Mouse (Mus musculus) lung, embryonic 15.5 days (tissue): ENCODE results near the gene Ripor1. TPM values are rescaled to one million over a fixed set of nuclear protein-coding genes. Genes with fewer than 3 reads are reported as not detected.
"Not testable (repeated sequence)": the region's sequence is repeated elsewhere in the genome, so short reads cannot be mapped to it uniquely, and the experiment has no call there.

ENCODE experiments used
- ATAC-seq: fragments of 200-750 bp; cut with Nextera tagmentation; 2 replicates; pipeline ENCODE4 v1.8.0; 2017; ENCODE audit warnings: moderate number of reproducible peaks, borderline replicate concordance; ENCODE audit not compliant: low FRiP score, low TSS enrichment; ENCODE audit errors: extremely low read depth
- H3K27ac ChIP-seq: fragments of 300-500 bp; sonication (generic); 2 replicates; pipeline ENCODE4 v1.5.1; 2015; ENCODE audit warnings: moderate library complexity, mild to moderate bottlenecking, inconsistent platforms
- H3K27me3 ChIP-seq: fragments of 300-500 bp; sonication (generic); 2 replicates; pipeline ENCODE4 v1.6.1; 2015; ENCODE audit warnings: inconsistent platforms
- H3K36me3 ChIP-seq: fragments of 300-500 bp; sonication (generic); 2 replicates; pipeline ENCODE4 v1.6.1; 2015; ENCODE audit warnings: inconsistent platforms
- H3K4me1 ChIP-seq: fragments of 300-500 bp; sonication (generic); 2 replicates; pipeline ENCODE4 v1.6.1; 2015; ENCODE audit warnings: inconsistent platforms
- H3K4me2 ChIP-seq: fragments of 300-500 bp; sonication (generic); 2 replicates; pipeline ENCODE4 v1.6.1; 2015; ENCODE audit warnings: inconsistent platforms, mild to moderate bottlenecking, moderate library complexity
- H3K4me3 ChIP-seq: fragments of 300-500 bp; sonication (generic); 2 replicates; pipeline ENCODE4 v1.5.1; 2015; ENCODE audit warnings: mild to moderate bottlenecking, inconsistent platforms
- H3K9ac ChIP-seq: fragments of 300-500 bp; sonication (generic); 2 replicates; pipeline ENCODE4 v1.6.1; 2015; ENCODE audit warnings: inconsistent platforms
- H3K9me3 ChIP-seq: fragments of 300-500 bp; sonication (generic); 2 replicates; pipeline ENCODE4 v1.6.1; 2016; ENCODE audit warnings: inconsistent platforms
- WGBS: fragments of 180-500 bp; shearing (Covaris S2); methylation state at CpG from one replicate; pipeline ENCODE4 v1.1.7; 2015; 5-methylcytosine and 5-hydroxymethylcytosine counted together
- polyA plus RNA-seq: library from polyadenylated mRNA; unstranded; fragments of >200 nt; fragmentation: Nextera tagmentation; extraction: Ambion mirVana; gene quantifications from 2 replicates; pipeline ENCODE4 v1.2.1, GENCODE M21; 2015

Ripor1 gene
- 30.6 and 34.1 TPM in 2 replicates for polyA plus RNA-seq

- H3K27ac ChIP-seq, result peak within 1 kb of the TSS; percentile 86
- ATAC-seq, result peak; percentile 84
- H3K27me3 ChIP-seq, result no peaks in the 10 kb centered on the region
- peak within 1 kb of the TSS; percentile 85 for H3K9ac ChIP-seq
- H3K4me2 ChIP-seq, result peak within 1 kb of the TSS; percentile 86
- H3K9me3 ChIP-seq, result no peaks in the 10 kb centered on the region
- under 1% methylated on average over 39 of the region's 42 CpGs for WGBS
- H3K36me3 ChIP-seq, result no peaks in the 10 kb centered on the region
- peak within 1 kb of the TSS; percentile 77 for H3K4me3 ChIP-seq
- peaks cover 29% of the 10 kb centered on the region for H3K4me1 ChIP-seq
These were observed at the start of gene Ripor1 for GRCm38 (mm10) chr8:105604804-105605381. Gene Ripor1 (plus strand): TSS chr8:105605255.

DNA sequence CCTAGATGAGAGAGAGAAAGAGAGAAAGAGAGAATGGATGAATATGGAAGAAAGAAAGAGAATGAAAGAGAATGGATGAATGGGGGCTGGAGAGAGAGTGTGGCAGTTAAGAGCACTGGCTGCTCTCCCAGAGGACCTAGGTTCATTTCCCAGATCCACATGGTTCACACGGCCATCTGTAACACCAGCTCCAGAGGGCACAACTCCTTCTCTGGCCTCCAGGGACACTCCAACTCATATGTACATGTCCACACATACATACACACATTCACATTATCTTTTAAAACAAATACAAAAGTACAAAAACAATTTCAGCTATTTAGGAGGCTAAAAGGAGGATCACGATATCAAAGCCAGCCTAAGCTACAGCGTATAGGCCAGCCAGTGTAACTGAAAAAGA, 42.2 kb upstream of the Ripor1 start:
- Histone ChIP-seq H3K4me3 (no peak overlapping the region), H3K36me3 (no peaks in the 10 kb centered on the region), H3K27me3 (0 out of 2 replicates have a peak, but pooled peaks cover 6% of the 10 kb centered on the region), H3K4me2 (no peak overlapping the region), H3K9me3 (no peaks in the 10 kb centered on the region), H3K4me1 (peaks cover 31% of the 10 kb centered on the region), H3K9ac (no peak overlapping the region), H3K27ac (no peak overlapping the region)
- ATAC-seq, result no peak
- 90% methylated on average over 3 of the region's 3 CpGs for WGBS

DNA sequence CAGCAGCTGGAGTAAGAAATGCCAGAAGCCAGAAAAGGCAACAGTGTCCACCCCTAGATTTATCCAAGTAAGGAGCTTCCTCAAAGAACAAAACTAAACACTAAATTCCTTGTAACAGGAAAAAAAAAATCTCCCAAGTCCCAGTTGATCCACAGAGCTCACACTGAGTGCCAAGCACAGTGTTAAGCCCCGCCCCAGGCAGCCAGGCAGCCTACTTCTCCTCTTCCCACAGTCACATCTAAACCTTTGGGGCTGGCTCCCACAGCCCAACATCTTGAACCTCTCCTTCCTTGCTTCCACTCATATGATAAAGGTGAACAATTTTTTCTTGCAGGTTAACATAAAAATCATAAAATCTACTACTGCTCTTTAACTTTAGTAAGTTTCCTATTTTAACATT, 41.2 kb upstream of the Ripor1 start:
- H3K9ac ChIP-seq, result no peak overlapping the region
- 0 out of 2 replicates have a peak, but pooled peaks cover 6% of the 10 kb centered on the region for H3K27me3 ChIP-seq
- no peaks in the 10 kb centered on the region for H3K9me3 ChIP-seq
- H3K4me2 ChIP-seq, result peak overlapping the region; percentile 1; the same call in 1 of the 2 replicates
- 70% methylated on average over 1 of the region's 1 CpGs for WGBS
- no peak for ATAC-seq
- no peak overlapping the region for H3K27ac ChIP-seq
- H3K4me1 ChIP-seq, result peaks cover 31% of the 10 kb centered on the region
- no peaks in the 10 kb centered on the region for H3K36me3 ChIP-seq
- H3K4me3 ChIP-seq, result no peak overlapping the region

DNA sequence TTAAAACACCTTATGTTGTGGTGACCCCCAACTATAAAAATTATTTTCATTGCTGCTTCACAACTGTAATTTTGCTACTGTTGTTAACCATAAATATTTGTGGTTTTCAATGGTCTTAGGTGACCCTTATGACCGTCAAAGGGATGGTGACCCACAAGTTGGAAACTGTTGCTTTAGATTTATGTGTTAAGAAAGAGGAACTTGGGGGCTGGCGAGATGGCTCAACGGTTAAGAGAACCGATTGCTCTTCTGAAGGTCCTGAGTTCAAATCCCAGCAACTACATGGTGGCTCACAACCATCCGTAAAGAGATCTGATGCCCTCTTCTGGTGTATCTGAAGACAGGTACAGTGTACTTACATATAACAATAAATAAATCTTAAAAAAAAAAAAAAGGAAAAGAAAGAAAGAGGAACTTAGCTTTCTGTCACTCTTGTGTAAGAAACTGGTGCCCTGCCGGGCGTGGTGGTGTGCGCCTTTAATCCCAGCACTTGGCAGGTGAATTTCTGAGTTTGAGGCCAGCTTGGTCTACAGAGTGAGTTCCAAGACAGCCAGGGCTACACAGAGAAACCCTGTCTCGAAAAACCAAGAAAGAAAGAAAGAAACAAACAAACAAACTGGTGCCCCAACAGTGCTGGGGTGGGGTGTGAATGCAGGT, 40.4 kb upstream of the Ripor1 start:
- Histone ChIP-seq H3K4me3 (peak overlapping the region; percentile 68), H3K9ac (peak overlapping the region; percentile 63), H3K4me2 (peak overlapping the region; percentile 81), H3K4me1 (peaks cover 31% of the 10 kb centered on the region)
- H3K36me3 ChIP-seq, H3K27me3 ChIP-seq, ATAC-seq, H3K27ac ChIP-seq, H3K9me3 ChIP-seq: not testable (repeated sequence)
- 80% methylated on average over 9 of the region's 9 CpGs for WGBS

DNA sequence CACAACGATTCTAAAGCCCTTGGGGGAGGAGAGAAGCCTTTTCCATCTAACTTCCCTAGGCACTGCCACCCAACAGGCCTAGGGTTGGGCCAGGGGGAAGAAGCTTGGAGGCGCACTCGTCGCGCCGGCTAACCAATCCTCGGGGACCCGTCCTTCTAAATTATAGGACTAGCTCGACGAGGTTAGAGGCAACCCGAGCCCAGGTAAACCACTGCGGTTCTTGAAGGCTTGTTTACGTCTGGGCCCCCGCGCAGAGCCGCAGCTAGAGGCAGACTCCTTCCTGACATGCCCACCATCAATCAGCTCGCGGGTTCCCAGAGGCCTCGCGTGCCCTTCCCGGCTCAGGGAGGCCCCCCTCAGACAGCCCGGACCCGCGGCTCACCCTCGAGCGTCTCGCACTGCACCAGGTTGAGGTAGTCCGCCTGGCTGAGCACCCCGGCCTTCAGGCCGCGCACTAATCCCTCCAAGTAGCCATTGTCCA, 39.6 kb upstream of the Ripor1 start:
- under 1% methylated on average over 31 of the region's 31 CpGs for WGBS
- Histone ChIP-seq H3K9ac (peak overlapping the region; percentile 63), H3K9me3 (no peaks in the 10 kb centered on the region), H3K4me3 (peak overlapping the region; percentile 68), H3K27me3 (0 out of 2 replicates have a peak, but pooled peaks cover 6% of the 10 kb centered on the region), H3K27ac (peak overlapping the region; percentile 38; the same call in 1 of the 2 replicates), H3K36me3 (no peaks in the 10 kb centered on the region), H3K4me1 (peaks cover 31% of the 10 kb centered on the region), H3K4me2 (peak overlapping the region; percentile 81)
- peak; percentile 66 for ATAC-seq

- H3K9me3 ChIP-seq, result no peaks in the 10 kb centered on the region
- H3K4me2 ChIP-seq, result peak within 1 kb of the TSS; percentile 81
- H3K27me3 ChIP-seq, result 0 out of 2 replicates have a peak, but pooled peaks cover 6% of the 10 kb centered on the region
- H3K4me1 ChIP-seq, result peaks cover 31% of the 10 kb centered on the region
- peak; percentile 99 for ATAC-seq
- no peaks in the 10 kb centered on the region for H3K36me3 ChIP-seq
- H3K9ac ChIP-seq, result peak within 1 kb of the TSS; percentile 63
- peak within 1 kb of the TSS; percentile 58; the same call in 1 of the 2 replicates for H3K27ac ChIP-seq
- peak within 1 kb of the TSS; percentile 68 for H3K4me3 ChIP-seq
- WGBS, result 2% methylated on average over 53 of the region's 53 CpGs
These were observed 38.9 kb upstream of the Ripor1 start, which contains the start of gene Atp6v0d1 for GRCm38 (mm10) chr8:105565952-105566702. Gene Atp6v0d1 (minus strand): TSS chr8:105566047.

DNA sequence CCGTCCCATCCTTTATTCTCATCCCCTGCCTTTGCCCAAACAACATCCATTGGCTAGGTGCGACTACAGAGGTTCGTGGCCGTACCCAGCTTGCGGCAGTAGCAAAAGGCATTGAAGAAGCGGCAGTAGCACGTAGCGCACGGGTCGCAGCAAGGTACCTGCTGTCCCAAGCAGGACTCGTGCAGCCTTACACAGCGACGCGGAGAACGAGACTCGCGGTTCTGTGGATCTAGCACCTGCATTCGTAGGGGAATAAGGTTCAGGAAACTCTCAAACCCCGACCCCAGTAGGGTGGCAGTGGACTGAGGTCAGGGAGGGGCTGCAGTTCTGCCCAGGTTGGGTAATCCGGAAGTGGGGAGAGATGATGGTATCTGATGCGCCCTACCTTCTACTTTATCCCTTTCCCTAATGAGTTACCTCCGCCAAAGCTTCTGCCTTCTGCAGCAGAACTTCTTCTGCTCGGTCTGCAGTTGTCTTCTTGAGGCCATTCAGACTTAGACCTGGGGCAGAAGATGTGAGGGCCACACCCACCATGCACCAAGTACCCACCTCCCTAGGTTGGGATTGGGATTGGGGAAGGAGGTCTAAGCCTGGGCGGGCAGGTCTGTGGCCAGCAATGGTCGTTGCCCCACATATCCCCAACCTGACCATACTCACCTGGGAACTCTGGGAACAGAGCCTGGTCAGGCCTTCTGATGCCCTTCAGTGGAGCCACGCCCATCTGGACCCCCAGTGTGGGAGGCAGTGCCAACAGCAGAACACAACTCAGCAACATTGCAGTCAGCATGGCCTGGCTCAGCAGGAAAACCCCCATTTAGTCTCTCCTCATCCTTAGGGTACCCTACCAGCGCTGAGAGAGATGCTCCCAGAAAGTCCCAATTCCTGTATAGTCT, 38.1 kb upstream of the Ripor1 start:
- 22% methylated on average over 27 of the region's 27 CpGs for WGBS
- H3K9me3 ChIP-seq, result no peaks in the 10 kb centered on the region
- H3K4me1 ChIP-seq, result peaks cover 31% of the 10 kb centered on the region
- ATAC-seq, result 0 out of 2 replicates have a peak, but pooled peaks have one; percentile 8
- peak overlapping the region; percentile 80 for H3K4me2 ChIP-seq
- 0 out of 2 replicates have a peak, but pooled peaks cover 6% of the 10 kb centered on the region for H3K27me3 ChIP-seq
- H3K9ac ChIP-seq, result peak overlapping the region; percentile 51
- no peaks in the 10 kb centered on the region for H3K36me3 ChIP-seq
- peak overlapping the region; percentile 68 for H3K4me3 ChIP-seq
- H3K27ac ChIP-seq, result no peak overlapping the region

GRCm38 (mm10) chr8:105571810-105572209, 33.2 kb upstream of the Ripor1 start:
- Histone ChIP-seq H3K27ac (no peak overlapping the region), H3K27me3 (0 out of 2 replicates have a peak, but pooled peaks cover 6% of the 10 kb centered on the region), H3K36me3 (no peaks in the 10 kb centered on the region), H3K4me3 (no peak overlapping the region), H3K9ac (no peak overlapping the region), H3K4me2 (no peak overlapping the region), H3K9me3 (no peaks in the 10 kb centered on the region), H3K4me1 (peaks cover 6% of the 10 kb centered on the region)
- ATAC-seq, result no peak
- WGBS, result 80% methylated on average over 9 of the region's 9 CpGs

DNA sequence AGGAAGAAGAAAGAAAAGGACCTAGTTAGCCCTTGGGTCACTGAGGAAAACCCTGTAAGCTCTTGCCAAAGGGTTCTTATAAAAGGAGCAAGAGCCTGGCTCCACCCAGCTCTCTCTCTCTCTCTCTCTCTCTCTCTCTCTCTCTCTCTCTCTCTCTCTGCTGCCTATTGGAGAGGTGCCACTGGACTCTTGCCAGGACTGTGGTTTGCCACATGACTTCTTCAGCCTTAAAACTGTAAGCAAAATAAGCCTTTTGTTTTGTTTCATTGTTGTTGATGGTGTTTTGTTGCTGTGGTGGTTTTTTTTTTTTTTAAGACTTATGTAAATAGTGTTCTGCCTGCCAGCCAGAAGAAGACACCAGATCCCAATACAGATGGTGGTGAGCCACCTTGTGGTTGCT, 31.6 kb upstream of the Ripor1 start:
- no peaks in the 10 kb centered on the region for H3K36me3 ChIP-seq
- no peak overlapping the region for H3K4me2 ChIP-seq
- H3K27ac ChIP-seq, result no peak overlapping the region
- no peak for ATAC-seq
- no peak overlapping the region for H3K9ac ChIP-seq
- no peaks in the 10 kb centered on the region for H3K9me3 ChIP-seq
- no peak overlapping the region for H3K4me3 ChIP-seq
- no peaks in the 10 kb centered on the region for H3K27me3 ChIP-seq
- H3K4me1 ChIP-seq, result no peaks in the 10 kb centered on the region

- H3K9me3 ChIP-seq, result no peaks in the 10 kb centered on the region
- no peaks in the 10 kb centered on the region for H3K27me3 ChIP-seq
- WGBS, result 38% methylated on average over 6 of the region's 6 CpGs
- no peaks in the 10 kb centered on the region for H3K36me3 ChIP-seq
- no peak for ATAC-seq
- no peak overlapping the region for H3K27ac ChIP-seq
- no peak overlapping the region for H3K4me2 ChIP-seq
- H3K4me1 ChIP-seq, result no peaks in the 10 kb centered on the region
- H3K9ac ChIP-seq, result no peak overlapping the region
- no peak overlapping the region for H3K4me3 ChIP-seq
These were observed 30.3 kb upstream of the Ripor1 start for GRCm38 (mm10) chr8:105574741-105575140.

GRCm38 (mm10) chr8:105575538-105575937, 29.5 kb upstream of the Ripor1 start:
- Histone ChIP-seq H3K27ac (no peak overlapping the region), H3K27me3 (no peaks in the 10 kb centered on the region), H3K4me3 (no peak overlapping the region), H3K9me3 (no peaks in the 10 kb centered on the region), H3K4me1 (no peaks in the 10 kb centered on the region), H3K9ac (no peak overlapping the region), H3K4me2 (no peak overlapping the region), H3K36me3 (no peaks in the 10 kb centered on the region)
- 38% methylated on average over 3 of the region's 3 CpGs for WGBS
- ATAC-seq, result no peak
